Mouse (Mus musculus): Measurements from ENCODE around the gene Efna5.
A peak's percentile ranks its signal among the peaks of the same experiment; 100 is the strongest.

Gene Efna5

DNA sequence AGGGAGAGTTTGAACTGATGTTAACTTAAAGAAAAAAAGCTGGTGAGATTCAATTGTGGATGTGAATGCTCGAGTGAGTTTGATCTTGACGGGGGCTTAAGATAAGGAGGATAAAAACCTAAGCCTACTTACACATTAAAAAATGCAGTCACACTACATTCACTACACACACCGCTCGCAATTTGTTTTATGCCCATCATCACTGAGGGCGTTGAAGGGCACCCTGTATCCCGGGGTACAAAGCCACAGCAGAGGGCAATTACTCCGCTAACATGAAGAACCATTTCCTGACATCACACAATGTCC lies 94.6 kb downstream of the Efna5 start:
- no peak for DNase-seq

DNA sequence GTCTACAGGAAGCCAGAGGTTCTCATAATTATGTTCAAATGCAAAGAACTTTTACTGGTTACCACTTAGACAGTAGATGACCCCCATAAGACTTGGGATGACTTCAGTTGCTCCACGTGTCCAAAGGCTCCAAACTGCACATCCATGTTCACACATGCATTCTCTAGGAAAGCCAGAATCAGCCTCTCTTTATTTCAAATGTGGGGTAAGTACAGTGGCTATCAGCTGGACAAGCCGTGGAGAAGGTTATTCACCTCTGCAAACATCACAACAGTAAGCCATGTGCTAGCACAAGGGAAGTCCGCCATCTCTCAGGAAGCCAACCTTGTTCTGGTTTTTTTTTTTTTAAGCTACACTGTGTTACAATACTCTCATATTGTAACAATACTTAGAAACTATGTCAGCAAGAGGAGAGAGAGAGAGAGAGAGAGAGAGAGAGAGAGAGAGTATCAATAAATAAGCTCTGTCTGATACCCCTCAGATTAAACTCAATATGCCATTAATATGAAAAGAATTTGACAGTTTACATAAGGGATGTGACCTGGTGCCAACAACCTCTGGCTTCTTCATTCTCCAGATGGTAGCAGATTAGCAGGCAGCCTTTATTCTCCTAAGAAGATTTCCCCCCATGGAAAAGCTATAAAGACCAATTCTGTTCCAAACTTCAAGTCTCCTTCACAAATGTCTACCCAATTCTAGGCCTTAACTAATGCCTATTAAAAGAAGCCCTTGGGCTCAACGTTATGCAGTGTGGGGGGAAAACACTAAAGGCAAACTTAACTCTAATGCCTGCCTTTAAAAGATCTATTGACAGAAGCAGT lies 95.1 kb downstream of the Efna5 start:
- no peak for DNase-seq

DNA sequence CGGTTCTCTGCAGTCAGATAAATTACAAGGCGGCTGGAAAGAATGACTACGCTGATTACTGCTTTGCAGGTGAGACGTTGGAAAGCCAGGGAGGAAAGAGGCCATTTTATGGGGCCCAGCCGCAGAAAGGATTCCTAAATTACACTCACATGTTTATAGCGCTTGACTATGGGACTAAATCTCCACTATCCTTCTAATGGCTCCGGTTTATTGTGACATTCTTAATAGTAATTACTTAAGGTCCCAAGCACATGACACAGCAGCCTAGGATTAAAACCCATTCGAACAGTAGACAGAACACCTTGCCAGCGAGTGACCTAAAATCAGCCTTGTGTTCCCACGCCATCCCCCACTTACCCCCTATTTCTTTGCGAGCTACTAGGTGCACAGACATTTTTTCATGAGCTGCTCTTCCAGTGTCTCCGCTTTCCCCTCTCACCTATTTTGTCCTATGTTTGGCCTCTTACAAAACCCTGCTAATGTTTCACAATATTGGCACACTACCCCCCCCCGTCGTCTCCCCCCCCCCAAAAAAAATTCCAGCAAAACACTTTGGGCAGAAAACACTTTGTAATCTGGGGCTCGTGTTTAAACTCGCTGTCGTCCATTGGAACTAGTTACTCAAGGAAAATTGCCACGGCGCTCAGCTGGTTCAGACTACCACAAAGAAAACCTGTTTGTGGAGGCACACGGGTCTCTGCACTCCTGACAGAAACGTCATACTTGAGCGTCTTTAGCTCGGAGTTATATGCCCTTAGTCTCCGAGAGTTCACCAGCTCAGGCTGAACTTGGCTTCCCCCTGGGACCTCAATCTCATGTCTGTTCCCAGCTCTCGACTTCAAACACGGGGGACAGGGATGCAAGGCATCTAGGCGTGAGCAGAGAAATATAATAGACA lies 96.6 kb downstream of the Efna5 start:
- peak; percentile 20 for DNase-seq

DNA sequence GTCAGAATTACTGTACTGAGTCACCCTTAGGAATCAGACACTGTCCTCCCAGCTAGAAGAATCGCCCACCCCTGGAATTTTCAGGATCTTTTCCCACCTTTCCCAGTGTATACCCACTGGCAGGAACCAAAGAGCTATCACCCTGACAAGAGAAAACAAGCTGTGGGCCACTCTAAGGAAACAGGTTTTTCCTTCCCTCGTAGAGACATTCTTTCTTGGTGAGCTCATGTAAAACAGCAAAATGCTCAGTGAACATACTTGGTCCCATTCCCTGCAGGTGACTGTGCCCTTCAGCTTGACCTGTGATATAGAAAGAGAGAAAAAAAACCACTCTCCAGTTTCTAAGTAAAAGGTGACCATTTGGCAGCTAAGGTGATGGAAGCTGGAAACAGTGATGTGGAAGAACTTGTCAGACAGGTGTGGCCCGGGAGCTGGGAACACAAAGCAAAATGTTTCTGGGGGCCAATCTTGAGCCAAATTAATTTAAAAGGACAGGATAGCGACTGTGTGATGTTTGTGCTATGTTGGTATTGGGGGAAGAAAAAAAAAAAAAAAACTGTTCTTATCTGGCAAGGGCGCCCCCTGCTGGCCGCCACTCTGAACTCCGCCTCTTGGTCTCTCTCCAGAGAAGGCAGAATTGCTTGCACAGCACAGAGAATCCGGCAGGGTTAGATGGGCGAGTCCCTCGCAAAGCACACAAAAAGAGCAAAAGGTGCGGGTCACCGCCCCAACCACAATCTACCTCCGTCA lies 97.4 kb downstream of the Efna5 start:
- peak; percentile 87 for DNase-seq

DNA sequence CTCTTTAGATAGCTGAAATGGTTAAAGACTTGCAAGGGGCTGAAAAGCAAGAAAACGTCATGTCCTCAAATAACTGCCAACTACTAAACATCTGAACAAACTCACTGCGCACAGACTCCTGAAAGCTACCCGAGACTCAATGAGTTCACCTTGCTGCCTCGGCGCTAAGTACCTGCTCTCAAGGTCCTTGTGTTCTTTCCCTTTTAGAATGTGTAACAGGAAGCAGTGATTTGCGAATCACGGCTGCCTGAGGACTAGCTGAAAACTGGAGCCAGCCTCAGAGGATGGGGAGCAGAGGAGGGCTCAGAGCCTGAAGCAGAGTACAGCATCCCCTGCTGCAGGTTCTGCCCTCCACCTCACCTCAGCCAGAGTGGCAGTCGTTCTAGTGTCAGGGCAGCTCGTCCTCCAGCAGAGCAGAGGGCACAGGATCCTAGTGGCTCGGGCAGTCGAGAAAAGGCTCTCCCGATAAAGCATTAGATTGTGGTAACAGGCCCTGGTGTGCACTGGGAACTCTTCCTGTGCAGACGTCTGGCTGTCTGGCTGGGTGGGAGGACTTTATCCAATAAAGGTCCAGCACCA lies 98.2 kb downstream of the Efna5 start:
- DNase-seq, result peak; percentile 27

DNA sequence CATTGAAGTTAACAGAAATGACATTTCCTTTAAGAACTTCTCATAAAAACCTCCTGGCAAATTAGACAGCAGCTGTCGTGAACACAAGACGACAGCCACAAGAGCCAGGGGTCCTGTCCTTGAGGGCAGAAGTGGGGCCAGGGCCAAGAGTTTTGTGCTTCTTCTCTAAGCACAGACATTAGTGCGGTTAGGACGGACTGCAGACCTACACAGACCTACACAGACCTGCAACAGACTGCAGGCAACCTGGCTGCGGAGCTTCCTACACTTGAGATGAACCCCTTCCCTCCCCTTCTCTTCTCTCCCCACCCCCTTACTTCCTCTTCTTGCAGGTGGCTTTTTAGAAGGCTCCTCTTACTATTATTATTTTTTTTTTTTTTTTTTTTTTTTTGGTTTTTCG lies 100.0 kb downstream of the Efna5 start:
- DNase-seq, result no peak

DNA sequence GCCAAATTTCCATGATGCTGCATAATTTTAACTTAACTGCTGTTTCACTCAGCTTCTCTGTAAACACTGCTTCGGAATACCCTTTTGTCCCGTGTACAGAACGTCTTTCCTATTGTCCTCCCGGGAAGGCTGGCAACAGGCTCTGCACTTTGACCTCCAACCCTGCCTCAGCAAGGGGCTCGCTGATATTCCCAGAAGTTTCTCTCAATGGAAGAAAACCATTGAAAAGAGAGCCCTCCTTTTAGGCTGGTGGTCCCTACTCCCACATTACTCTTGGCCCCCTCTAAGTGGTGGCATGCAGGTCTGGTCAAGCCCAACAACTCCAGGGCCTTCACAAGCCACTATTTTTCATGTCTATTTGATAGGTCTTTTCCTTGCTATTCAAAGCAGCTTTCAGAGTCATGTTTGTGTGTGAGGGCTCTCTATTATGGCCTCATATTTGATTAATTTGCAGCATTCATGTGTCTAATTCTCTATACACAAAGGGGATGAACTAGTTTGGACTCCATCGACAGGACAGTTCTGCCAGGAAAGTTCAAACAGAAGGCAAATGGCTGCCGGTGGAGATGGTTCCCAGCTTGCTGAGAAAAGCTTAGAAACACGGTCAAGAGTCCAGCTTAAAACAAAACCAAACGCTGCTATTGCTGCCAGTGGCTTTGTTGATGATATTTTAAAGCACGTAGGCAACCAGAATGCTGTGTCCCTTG lies 103.1 kb downstream of the Efna5 start:
- DNase-seq, result no peak

DNA sequence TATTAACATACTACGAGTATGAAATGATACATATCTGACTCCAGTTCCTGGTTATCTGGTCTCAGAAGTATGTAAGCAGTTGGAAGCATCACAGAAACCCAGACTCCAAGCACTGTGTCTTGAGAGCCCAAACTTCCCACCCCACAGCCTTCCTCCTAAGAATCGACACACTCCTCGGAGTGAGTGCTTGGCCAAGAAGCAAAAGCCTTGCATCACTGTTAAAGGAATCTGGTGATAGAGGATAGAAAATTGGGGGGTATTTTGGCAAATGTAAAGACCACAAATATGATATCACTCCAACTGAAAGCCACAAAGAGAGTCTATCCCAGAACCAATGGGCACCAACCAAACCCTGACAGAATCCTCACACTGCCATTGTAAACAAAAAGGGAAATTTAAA lies 104.4 kb downstream of the Efna5 start:
- DNase-seq, result no peak

DNA sequence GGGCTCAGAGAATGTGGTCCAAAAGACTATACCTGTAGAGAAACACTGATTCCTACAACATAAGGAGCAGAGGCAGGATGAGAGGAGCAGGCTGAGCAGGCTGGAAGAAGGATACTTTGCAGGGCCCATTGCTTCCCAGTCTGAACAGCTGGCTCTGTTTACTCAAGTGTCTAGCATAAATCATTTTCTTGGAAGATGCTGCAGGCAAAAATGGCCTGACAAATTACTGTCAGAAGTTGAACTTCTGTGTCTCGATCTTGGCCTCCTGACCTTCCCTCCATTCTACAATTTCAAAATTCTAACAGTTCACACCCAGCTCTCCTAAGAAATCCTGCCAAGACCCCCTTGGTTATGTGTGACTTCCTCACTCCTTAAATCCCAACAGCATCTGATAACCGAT lies 105.1 kb downstream of the Efna5 start:
- DNase-seq, result peak; percentile 24

DNA sequence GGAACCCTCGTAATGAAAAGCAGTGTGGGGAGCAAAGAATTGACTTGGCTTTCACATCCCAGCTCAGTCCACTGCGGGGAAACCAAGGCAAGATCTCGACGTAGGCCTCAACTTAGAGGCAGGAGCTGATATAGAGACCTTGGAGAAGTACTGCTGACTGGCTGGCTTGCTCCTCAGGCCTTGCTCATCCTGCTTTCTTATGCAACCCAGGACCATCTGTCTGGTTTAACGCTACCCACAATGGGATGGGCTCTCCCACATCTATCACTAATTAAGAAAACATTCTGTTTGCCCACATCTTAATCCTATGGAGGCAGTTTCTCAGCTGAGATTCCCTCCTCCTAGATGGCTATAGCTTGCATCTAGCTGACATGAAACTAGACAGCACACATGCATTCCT lies 105.7 kb downstream of the Efna5 start:
- DNase-seq, result no peak

DNA sequence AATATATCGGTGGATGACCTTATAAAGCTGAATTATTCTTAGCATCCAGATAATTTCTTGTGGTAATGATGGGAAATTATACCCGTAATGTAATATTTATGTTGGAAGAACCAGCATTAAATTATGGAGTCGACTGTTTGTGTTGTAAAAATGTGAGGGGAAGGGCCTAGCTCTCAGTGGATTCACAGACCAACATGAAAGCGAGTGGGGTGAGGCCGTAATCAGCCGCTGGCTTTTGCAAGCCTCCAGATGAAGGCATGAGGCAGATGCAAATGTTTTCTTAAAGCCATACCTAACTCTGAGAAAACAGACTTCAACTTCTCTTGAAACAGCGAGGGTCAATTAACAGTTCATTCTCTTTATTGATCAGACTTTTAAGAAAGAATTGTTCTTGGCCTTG lies 106.4 kb downstream of the Efna5 start:
- DNase-seq, result no peak

DNA sequence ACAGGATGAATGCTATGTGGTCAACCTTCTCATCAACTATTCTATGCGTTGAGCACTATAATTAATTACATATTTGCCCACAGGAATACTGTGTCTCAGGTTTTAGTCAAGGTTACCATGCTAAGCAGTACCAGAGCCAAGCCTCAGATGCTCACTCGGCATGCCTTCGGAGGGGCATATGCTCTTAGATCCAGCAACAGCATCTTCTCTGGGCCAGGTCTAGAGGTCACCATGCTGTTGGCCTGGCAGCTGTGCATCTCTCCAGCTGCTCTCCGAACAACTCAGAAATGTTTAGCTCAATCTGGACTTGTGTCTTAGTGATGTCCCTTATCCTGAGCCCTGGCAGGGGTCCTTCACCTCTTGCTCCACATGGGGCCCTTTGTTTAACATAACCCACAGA lies 114.4 kb downstream of the Efna5 start:
- no peak for DNase-seq

DNA sequence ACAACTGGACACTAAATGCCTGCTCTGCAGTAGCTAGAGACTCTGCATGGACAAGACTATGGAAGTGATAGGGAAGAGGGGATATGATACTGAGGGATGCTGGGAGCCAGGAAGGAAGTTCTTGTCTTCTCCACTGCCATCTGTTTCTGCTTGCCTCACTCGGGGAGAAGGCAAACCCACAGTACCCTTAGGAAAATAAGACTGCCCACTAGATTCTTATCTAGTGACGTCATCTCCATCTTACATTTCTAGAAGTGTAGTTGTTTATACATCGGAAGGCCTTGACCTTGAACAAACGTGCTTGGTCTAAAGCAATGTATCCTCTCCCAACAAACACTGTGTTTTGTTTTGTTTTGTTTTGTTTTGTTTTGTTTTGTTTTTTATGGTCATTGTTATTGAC lies 116.0 kb downstream of the Efna5 start:
- no peak for DNase-seq

DNA sequence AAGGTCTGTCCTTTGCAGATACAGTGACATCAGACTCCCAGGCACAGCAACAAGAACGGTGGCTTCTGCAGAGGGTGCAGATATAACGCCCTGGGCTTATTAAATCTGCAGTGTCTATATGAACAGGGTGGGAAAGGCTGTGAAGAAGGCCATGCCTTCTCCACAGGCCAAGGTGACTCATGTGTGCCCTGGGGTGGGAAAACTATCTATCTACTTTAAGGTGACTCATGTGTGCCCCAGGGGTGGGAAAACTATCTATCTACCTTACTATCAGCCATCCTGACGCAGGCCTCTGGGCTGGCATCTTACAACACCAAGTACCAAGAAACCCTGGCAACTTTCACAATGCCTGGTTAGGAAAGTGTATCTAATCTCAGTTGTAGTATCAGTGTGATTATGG lies 124.2 kb downstream of the Efna5 start:
- DNase-seq, result no peak

DNA sequence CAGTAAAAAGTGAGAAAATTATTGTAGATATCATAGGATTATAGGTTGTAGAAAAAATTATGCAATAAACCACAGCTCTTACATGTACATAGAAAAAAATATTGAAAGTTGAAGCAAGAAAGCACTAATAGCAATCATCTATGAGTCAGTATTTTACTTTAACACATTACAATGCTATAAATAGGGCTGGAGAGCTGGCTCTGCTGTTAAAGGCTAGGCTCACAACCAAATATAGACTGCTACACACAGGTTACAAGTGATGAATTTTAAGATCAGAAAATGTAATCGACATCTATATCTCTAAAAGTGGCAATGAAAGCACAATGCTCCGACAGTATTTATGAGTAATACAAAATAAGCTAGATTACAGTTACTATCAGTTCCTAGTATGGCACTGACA lies 125.5 kb downstream of the Efna5 start:
- DNase-seq, result no peak

DNA sequence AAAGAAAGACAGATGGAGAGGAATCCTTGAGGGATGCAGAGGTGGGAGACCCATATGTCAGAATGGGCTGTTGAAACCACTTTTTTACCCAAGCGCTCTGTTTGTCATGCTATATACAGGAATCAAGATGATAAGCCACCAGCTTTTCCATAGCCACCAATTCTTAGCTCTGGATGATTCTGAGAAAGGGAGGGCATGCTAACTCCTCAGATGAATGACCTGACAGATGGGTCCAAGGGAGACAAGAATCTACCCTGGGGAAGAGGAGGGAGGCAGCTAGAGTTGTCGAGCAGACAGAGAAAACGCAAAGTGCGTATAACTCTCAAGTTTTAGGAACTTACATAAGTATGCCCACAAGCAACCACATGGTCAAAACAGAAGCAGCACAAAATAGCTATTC lies 126.5 kb downstream of the Efna5 start:
- DNase-seq, result no peak

DNA sequence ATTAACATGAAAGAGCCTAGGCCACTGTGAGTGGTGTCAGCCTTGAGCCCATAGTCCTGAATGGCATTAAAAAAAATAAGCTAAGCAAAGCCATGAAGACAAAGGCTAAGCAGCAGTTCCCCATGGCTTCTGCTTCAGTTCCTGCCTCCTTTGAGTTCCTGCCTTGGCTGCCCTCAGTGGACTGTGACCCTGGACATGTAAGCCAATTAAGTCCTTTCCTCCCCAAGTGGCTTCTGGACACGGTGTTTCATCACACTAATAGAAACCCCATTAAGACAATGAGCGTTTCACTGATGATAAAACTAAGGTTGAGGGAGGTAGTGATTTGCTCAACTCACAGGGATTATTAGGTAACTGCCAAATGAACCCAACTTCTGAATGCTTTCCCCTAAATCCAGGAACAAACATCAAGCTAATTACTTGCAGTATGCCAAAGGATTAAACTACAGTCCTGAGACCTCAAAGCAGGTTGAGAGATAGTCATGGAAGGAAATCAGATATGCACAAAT lies 128.7 kb downstream of the Efna5 start:
- DNase-seq, result no peak

DNA sequence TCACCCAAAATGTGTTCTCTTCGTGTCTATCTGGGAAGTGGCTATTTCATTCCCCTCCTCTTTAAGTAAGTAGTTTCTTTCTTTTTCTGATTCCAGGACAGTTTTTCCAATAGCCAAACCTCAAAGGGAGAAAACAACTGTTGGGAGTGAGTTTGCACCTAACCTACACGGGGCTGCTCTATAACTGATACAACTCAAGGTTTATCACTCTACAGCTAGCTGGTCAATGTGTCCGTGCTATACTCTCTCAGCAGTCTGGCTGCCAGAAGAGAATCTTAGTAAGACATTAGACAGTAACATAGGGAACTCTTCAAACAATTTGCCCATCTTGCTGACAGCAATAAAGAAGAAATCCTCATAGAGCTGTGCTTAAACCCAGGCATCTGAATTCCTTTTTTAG lies 130.5 kb downstream of the Efna5 start:
- DNase-seq, result no peak

DNA sequence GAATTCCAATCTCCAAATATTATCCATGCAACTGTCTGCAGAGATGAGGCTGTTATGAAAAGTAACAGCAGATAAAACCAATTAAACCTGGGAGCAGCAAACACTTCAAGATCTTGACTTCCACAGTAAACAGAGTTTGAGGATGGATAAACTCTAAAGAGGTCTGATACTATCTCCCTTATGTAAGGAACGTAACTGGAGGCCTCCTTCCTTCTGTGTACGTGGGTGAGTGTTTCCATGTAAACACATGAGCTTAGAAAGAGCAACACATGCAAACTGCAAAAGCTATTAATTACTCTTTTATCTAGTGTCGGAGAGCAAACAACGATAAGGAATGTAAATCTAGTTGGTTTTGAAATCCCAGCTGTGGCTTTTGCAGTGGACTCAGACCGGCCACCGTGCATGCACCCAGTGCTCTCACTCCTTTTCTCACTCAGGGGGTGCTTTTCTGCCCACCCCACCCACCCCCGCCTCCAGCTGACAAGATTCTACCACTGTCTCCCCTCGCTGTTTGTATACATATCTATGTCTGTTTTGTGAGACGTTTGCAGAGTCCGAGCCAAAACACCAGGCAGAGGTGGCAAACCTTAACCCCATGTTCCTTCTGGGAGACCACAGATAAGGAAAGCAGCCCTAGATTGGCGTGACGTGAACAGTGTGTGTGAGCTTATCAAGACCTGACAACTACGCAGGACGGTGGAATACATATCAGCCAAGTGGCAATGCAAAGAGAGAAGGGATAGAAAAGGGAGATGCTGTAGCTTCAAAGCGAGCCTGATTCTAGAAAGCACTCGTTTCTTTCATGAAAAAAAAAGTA lies 132.1 kb downstream of the Efna5 start:
- no peak for DNase-seq

DNA sequence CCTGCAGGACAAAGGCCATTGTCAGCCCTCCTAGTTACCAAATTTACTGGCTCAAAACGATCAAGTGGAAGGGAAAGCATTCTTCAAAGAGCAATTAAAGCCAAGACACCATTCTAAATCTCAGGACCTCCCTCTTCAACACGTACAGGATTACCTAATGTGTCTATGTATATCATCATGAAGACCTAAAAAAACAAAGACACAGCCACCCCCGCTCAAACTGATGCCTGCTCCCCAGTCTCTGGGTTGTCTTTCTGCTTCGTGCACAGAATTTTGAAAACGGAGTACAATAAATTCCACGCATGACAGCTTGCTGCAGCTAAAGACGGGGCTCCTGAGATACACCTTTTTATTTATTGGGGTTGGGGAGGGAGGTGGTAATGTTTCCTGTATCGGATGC lies 133.7 kb downstream of the Efna5 start:
- no peak for DNase-seq

DNA sequence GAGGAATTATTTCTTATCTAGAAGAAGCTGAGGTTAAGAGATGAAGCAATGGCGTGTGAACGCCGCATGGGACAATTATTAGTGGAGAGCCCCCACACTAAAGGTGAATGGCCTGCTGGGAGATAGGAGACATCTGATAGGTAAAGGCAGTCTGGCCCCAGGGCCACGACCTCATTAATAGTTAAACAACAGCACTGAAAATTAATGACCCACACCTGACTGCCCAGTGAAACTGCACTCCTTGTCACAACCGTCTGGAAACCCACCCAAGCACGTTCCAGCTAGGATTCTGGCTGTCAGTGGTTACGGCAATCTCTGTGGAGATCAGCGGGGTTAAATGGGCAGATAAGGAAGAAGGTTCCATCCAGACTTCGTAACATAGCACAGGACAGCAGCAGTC lies 134.3 kb downstream of the Efna5 start:
- no peak for DNase-seq

DNA sequence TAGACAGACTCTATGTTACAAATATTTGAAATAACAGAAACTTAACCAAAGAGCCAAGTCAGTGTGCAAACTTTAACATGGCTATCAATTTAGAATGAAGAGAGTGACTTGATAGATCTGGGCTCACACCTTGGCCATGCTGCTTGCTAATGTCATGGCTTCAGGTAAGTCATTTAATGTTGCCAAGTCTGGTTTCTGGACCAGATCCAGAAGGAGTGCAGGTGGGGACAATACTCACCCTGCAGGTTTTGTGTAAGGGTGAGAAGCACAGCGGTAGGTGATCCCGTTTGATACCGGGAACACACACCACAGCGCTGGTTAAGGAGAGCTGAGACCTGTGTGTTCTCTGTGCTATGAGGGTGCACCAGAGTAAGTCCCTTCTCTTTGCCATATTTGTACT lies 135.8 kb downstream of the Efna5 start:
- no peak for DNase-seq
